Mouse (Mus musculus) midbrain, embryonic 12.5 days (tissue): ENCODE measurements at regions not wholly inside any gene's neighbourhood (a gene's known extent, or its start where the extent isn't known, plus 50 kb on each side); places are given as distances from the start of the nearest gene placed in this dataset.
A peak's percentile ranks its signal among the peaks of the same experiment; 100 is the strongest.

Experiments used
- ATAC-seq: fragments of 200-750 bp; cut with Nextera tagmentation; 2 replicates; pipeline ENCODE4 v1.8.0; 2017; ENCODE audit warnings: low read depth, moderate TSS enrichment, moderate library complexity; ENCODE audit not compliant: low FRiP score
- H3K27ac ChIP-seq: fragments of 300-500 bp; sonication (generic); replicated peaks from 2 replicates; pipeline ENCODE4 v1.5.1; 2016; ENCODE audit warnings: mild to moderate bottlenecking
- H3K27me3 ChIP-seq: fragments of 300-500 bp; sonication (generic); 2 replicates; pipeline ENCODE4 v1.6.1; 2016; ENCODE audit warnings: mild to moderate bottlenecking
- H3K36me3 ChIP-seq: fragments of 300-500 bp; sonication (generic); 2 replicates; pipeline ENCODE4 v1.6.1; 2016
- H3K4me1 ChIP-seq: fragments of 300-500 bp; sonication (generic); 2 replicates; pipeline ENCODE4 v1.6.1; 2016
- H3K4me2 ChIP-seq: fragments of 300-500 bp; sonication (generic); replicated peaks from 2 replicates; pipeline ENCODE4 v1.6.1; 2016; ENCODE audit warnings: mild to moderate bottlenecking, moderate library complexity
- H3K4me3 ChIP-seq: fragments of 300-500 bp; sonication (generic); 2 replicates; pipeline ENCODE4 v1.5.1; 2016; ENCODE audit warnings: mild to moderate bottlenecking
- H3K9ac ChIP-seq: fragments of 300-500 bp; sonication (generic); replicated peaks from 2 replicates; pipeline ENCODE4 v1.6.1; 2016; ENCODE audit warnings: mild to moderate bottlenecking, moderate library complexity
- H3K9me3 ChIP-seq: fragments of 300-500 bp; sonication (generic); 2 replicates; pipeline ENCODE4 v1.6.1; 2016; ENCODE audit warnings: mild to moderate bottlenecking
- WGBS: fragments of 180-500 bp; shearing (Covaris S2); methylation state at CpG from one replicate; pipeline ENCODE4 v1.1.7; 2016; 5-methylcytosine and 5-hydroxymethylcytosine counted together

DNA sequence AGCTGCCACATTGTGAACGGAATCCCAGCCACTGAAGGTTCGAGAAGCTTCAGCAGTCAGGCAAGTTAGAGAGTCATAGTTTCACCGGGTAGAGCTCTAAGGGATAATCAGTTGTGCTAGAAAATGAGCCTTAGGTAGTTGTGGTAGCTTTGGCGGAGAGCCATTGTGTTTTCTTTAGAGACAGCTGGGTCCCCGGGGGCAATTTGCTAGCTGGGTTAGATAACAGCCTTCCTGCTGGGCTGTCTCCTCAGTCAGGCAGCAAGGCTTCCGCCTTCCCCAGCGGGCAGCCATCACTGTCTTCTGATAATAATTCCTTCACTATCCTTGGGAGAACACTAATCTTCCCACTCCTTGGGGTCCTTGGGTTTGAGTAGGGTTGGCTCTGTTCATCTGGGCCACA, 81.5 kb upstream of the Ctbp2 start:
- no peak overlapping the region for H3K4me3 ChIP-seq
- H3K27ac ChIP-seq, result no peak overlapping the region
- H3K36me3 ChIP-seq, result no peaks in the 10 kb centered on the region
- peaks cover 6% of the 10 kb centered on the region for H3K4me1 ChIP-seq
- no peak overlapping the region for H3K9ac ChIP-seq
- H3K27me3 ChIP-seq, result peaks cover 5% of the 10 kb centered on the region; the same call in 1 of the 2 replicates
- no peak overlapping the region for H3K4me2 ChIP-seq
- ATAC-seq, result no peak
- H3K9me3 ChIP-seq, result no peaks in the 10 kb centered on the region
- WGBS, result 9% methylated on average over 7 of the region's 7 CpGs

DNA sequence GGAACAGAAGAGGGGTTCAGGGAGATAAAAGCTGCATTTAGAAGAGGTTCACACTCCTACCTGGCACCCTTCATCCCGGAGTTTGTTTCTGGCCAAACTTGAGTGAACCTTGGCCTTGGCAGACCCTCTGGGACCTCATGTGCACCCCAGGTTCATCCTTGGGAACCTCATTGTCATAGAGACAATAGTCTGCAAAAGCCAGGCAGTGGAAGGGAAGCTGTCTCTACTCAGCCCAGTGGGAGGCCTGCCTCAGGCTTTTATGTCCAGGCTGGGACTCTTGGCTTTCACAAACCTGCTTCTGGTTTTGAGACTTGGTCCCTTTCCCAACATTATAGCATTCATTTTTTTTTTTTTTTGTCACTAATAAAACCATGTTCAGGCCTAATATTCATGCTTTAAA, 80.3 kb upstream of the Ctbp2 start:
- Histone ChIP-seq H3K27me3 (peaks cover 5% of the 10 kb centered on the region; the same call in 1 of the 2 replicates), H3K4me3 (no peak overlapping the region), H3K27ac (no peak overlapping the region), H3K4me1 (peaks cover 9% of the 10 kb centered on the region), H3K4me2 (no peak overlapping the region), H3K36me3 (no peaks in the 10 kb centered on the region), H3K9me3 (no peaks in the 10 kb centered on the region), H3K9ac (no peak overlapping the region)
- WGBS, result 37% methylated on average over 1 of the region's 1 CpGs
- ATAC-seq, result no peak

DNA sequence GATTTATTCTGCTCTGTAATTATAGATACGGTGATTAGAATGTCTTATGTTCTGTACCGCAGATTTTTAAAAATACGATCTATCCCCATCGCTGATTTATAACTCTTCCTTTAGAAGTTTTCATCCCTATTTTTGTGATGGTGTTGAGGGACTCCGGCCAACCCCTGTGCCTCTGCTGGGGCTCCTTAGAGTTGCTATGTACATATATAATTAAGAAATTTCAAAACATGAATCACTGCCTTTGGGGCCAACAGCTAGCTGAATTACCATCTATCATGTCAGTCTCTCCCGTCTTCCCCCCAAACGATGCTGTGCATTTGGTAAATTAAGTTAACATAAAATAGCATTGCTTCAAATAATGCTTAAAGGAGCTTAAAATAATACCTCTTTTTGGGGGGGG, 79.8 kb upstream of the Ctbp2 start:
- Histone ChIP-seq H3K4me1 (peaks cover 9% of the 10 kb centered on the region), H3K27me3 (peaks cover 5% of the 10 kb centered on the region; the same call in 1 of the 2 replicates), H3K36me3 (no peaks in the 10 kb centered on the region), H3K4me2 (no peak overlapping the region), H3K9me3 (no peaks in the 10 kb centered on the region), H3K9ac (no peak overlapping the region), H3K27ac (no peak overlapping the region), H3K4me3 (no peak overlapping the region)
- WGBS, result 89% methylated on average over 7 of the region's 7 CpGs
- ATAC-seq, result no peak

DNA sequence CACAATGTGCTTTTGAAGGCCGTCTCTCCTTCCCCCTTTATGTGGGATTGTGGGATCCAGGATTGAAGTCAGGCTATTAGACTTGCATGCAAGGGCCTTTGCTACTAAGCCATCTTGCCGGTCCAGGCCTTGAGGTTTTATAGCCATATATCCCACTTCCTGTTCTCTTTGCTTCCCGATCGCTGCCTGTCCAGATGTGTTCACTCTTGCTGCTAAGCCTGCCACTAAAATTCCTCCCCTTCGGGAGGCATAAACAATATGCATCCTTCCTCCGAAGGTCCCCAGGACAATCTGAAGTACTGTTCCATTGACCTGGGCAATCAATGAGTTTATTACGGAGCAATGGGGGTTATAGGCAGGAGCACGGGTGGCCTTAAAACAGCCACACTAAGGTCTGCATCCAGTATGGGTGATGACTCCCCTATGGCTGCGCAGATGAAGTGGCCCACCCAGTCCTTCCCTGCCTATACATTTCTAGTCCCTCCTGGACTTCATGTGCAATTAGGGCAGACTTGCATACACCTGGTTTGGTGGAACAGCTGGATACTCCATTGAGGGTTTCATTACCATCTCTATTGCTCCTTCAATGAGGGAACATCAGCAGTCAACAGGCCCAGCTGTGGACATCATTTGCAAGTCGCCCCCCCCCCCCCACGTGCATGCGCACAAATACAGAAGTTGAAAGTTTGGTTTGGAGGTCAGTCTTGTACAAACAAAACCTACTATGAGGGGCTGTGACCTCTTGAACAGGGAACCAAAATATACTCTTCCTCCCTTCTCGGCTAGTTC, 78.1 kb upstream of the Ctbp2 start:
- Histone ChIP-seq H3K9me3 (no peaks in the 10 kb centered on the region), H3K4me2 (no peak overlapping the region), H3K9ac (no peak overlapping the region), H3K36me3 (no peaks in the 10 kb centered on the region), H3K4me1 (peaks cover 9% of the 10 kb centered on the region), H3K4me3 (no peak overlapping the region), H3K27ac (no peak overlapping the region), H3K27me3 (peaks cover 5% of the 10 kb centered on the region; the same call in 1 of the 2 replicates)
- ATAC-seq, result no peak
- WGBS, result 85% methylated on average over 13 of the region's 13 CpGs

DNA sequence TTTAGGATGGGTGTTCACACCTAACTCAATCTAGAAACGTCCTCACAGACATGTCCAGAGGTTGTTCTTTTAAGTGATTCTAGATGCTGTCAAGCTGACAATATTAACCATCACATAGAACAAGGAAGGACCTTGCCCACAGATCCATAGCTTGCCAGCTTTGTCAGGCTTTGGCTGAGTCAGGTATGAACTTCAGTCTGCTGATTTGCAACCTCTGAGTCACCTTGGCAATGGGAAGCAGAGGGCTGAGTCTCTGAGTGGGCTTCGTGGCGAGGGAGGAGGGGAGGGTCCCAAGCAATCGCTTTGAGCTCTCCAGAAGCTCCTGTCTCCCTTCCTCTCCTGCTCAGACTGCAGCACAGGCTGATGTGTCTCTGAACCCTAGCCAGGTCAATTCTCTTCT, 74.9 kb upstream of the Ctbp2 start:
- H3K27me3 ChIP-seq, result no peaks in the 10 kb centered on the region
- ATAC-seq, result no peak
- no peaks in the 10 kb centered on the region for H3K36me3 ChIP-seq
- no peak overlapping the region for H3K4me2 ChIP-seq
- H3K4me3 ChIP-seq, result no peak overlapping the region
- H3K9me3 ChIP-seq, result no peaks in the 10 kb centered on the region
- H3K4me1 ChIP-seq, result peaks cover 3% of the 10 kb centered on the region; the same call in 1 of the 2 replicates
- WGBS, result 72% methylated on average over 4 of the region's 4 CpGs
- H3K9ac ChIP-seq, result no peak overlapping the region
- H3K27ac ChIP-seq, result no peak overlapping the region

DNA sequence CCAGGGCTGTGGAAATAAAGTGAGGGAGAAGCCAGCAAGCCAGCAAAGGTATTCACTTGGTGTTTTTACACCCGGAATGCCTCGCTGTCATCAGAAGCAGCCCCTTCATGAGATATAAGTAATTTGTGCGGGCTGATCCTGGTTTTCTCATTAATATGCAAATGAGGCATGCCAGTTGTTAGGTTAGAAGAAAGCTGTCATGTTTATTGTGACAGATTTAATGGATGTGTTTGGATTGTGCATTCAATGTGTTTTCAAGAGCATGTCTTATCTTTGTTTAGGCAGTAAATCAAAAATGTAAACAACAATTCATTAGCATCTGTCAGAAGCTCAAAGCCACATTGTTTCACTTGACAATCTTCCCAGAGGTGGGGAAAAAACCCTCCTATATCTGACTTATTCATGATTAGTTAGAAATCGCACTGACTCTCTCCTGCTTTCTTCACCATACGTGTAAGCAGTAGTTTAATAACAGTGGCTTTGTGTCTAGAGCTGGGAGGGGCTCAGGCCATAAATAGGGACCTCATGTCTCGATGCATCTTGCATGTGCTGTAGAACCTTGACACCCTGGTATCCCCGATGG, 65.8 kb upstream of the Ctbp2 start:
- H3K4me3 ChIP-seq, result no peak overlapping the region
- H3K4me2 ChIP-seq, result no peak overlapping the region
- WGBS, result 70% methylated on average over 7 of the region's 7 CpGs
- ATAC-seq, result no peak
- H3K36me3 ChIP-seq, result no peaks in the 10 kb centered on the region
- no peak overlapping the region for H3K9ac ChIP-seq
- no peaks in the 10 kb centered on the region for H3K9me3 ChIP-seq
- H3K4me1 ChIP-seq, result peaks cover 8% of the 10 kb centered on the region; the same call in 1 of the 2 replicates
- no peak overlapping the region for H3K27ac ChIP-seq
- H3K27me3 ChIP-seq, result no peaks in the 10 kb centered on the region; the same call in 1 of the 2 replicates

DNA sequence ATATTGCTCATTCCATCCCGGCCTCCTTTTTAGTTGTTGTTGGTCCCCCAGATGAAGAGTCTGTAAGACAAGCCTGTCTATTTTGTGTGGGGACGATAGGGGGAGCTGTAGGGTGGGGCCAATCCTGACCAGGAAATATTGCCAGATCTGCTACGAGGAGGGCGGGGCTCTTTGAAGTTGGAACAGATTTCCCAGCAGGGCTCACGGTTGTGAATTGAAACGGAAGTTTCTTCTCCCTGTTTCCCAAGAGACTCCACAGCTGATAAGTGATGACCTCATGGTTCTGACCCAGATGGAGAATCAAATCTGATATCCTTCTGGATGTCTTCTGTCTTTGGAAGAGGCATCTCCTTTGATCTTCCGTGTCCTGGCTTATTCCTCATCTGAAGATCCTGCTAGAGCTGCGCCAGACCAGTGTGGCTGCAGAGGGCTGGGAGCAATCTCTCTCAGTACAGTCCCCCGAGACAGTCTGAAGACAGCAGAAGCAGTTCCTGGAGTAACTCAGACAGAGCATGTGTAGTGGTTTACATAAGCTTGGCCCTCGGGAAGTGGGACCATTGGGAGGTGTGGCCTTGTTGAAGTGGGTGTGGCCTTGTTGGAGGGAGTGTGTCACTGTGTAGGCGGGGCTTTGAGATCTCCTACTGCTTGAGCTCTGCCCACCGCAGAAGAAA, 61.9 kb upstream of the Ctbp2 start:
- 0 out of 2 replicates have a peak overlapping the region, but pooled peaks have one; percentile 6 for H3K4me3 ChIP-seq
- peak; percentile 69 for ATAC-seq
- H3K9ac ChIP-seq, result no peak overlapping the region
- no peaks in the 10 kb centered on the region for H3K36me3 ChIP-seq
- H3K4me2 ChIP-seq, result peak overlapping the region; percentile 27
- H3K27ac ChIP-seq, result no peak overlapping the region
- no peaks in the 10 kb centered on the region for H3K27me3 ChIP-seq
- no peaks in the 10 kb centered on the region for H3K9me3 ChIP-seq
- WGBS, result 16% methylated on average over 12 of the region's 12 CpGs
- peaks cover 8% of the 10 kb centered on the region; the same call in 1 of the 2 replicates for H3K4me1 ChIP-seq

DNA sequence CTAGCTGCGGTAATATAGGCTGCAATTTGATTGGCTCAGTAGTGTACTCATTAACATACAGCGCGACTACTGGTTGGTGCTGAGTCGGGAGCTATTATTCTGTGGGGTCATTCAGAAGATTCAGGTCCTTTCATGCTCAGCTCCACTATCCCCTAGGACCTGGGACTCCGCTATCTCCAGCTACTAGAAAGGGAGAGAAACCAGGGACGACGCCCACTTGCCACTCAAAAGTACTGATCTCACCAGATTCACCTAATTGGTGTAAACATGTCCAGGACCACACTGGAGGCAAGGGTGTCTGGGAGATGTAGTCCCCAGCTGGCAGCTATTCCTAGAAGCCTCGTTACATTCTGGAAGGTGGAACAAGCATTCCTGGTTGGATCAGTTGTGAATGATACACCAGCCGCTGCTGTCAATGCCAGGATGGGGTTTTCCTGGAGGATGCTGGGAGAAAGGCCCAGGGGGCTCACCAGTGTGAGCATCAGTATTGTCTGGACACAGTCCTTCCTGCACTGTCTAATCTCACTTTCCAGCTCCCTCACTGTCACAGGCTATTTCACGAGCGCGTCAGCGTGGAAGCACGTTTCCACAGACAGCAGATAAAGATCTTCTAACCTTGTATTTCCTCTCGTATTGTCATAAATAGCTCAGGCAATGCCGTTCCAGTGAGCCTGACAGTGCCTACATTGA, 60.9 kb upstream of the Ctbp2 start:
- no peaks in the 10 kb centered on the region for H3K36me3 ChIP-seq
- ATAC-seq, result peak; percentile 56; the same call in 1 of the 2 replicates
- no peak overlapping the region for H3K27ac ChIP-seq
- 61% methylated on average over 16 of the region's 16 CpGs for WGBS
- no peak overlapping the region for H3K9ac ChIP-seq
- peaks cover 5% of the 10 kb centered on the region; the same call in 1 of the 2 replicates for H3K4me1 ChIP-seq
- peak overlapping the region; percentile 32 for H3K4me2 ChIP-seq
- no peaks in the 10 kb centered on the region for H3K27me3 ChIP-seq
- H3K9me3 ChIP-seq, result no peaks in the 10 kb centered on the region
- peak overlapping the region; percentile 17 for H3K4me3 ChIP-seq

DNA sequence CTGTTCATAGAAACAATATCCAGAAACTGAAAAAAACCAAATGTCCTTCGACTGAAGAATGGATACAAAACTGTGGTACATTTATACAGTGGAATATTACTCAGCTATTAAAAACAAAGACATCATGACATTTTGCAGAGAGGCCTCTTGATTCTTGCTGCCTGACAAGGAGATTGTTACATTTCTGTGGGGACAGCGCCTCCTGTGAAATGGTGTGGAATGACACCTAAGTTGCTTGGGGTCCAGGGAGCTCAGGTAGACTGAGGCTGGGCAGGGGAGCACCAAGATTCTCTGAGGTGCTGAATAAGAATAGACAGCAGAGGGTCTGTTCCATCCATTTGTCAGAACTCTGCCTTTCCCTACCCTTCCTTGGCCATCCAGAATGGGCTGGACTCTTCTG, 57.2 kb upstream of the Ctbp2 start:
- H3K9ac ChIP-seq, result no peak overlapping the region
- ATAC-seq, result no peak
- no peaks in the 10 kb centered on the region for H3K36me3 ChIP-seq
- no peak overlapping the region for H3K4me3 ChIP-seq
- no peaks in the 10 kb centered on the region for H3K9me3 ChIP-seq
- no peak overlapping the region for H3K27ac ChIP-seq
- H3K4me2 ChIP-seq, result no peak overlapping the region
- H3K4me1 ChIP-seq, result 0 out of 2 replicates have a peak, but pooled peaks cover 4% of the 10 kb centered on the region
- no peaks in the 10 kb centered on the region for H3K27me3 ChIP-seq
- WGBS, result 57% methylated on average over 2 of the region's 2 CpGs

DNA sequence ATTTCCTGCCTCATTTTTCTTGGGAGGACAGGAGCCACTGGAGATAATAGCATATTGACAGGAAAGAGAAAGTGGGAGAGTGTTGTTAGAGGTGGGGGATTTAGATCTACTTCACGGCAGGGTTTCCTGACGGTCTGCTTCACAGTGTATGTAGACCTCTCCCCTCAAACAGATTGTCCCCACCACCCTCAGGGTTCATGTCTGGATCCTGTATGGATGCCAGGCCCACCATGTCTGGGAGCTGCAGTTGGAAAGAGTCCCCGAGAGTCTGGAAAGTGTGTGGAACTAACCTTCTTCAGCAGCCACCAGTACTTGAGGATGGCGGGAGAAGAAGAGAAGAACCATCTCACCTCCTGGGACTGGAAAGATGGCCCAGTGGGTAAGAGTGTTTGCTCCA, 53.0 kb upstream of the Ctbp2 start:
- no peaks in the 10 kb centered on the region for H3K4me1 ChIP-seq
- H3K9ac ChIP-seq, result no peak overlapping the region
- no peak overlapping the region for H3K27ac ChIP-seq
- H3K9me3 ChIP-seq, result no peaks in the 10 kb centered on the region
- no peaks in the 10 kb centered on the region for H3K27me3 ChIP-seq
- H3K4me2 ChIP-seq, result no peak overlapping the region
- ATAC-seq, result no peak
- no peak overlapping the region for H3K4me3 ChIP-seq
- H3K36me3 ChIP-seq, result no peaks in the 10 kb centered on the region
- 84% methylated on average over 4 of the region's 4 CpGs for WGBS

DNA sequence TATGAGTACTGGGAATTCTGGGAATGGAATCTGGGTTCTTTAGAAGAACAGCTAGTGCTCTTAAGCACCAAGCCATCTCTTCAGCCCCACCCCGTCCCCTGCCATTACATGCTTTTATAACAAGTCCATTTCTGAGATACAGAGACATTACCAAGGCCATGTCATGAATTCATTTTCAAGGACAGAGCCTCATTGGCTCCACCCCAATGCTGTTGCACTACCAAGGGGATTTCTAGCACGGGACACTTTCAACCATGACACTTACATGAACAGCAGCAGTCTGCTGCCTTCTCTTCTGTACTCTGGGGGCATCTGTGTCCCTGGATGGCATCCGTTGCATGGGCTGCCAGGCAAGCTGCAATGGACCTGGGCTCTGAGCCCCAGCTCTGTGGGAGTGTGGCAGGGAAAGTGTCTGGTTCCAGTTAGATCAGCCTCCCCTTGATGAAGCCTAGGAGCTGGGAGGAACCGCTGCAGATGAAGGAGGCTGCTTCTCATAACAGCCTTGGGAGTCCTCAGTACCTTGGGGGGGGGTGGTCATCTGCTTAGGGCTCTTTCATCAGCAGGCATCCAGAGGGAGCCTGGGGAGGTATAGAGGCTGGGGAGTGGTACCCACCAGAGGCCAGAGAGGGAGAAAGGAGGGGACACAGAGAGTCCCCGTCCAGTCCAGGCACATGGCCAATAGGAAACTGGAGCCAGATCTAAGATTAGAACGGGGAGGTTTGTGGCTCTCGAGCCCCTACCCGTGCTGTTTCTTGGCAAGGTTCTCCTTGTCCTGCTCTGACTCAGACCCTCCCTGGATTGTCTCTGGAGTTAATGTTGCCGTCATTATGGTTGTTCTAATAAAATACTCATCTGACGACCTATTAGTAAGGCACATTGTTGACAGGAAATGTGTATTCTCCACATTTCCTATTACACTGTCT, 52.4 kb upstream of the Ctbp2 start:
- 83% methylated on average over 10 of the region's 10 CpGs for WGBS
- H3K4me1 ChIP-seq, result no peaks in the 10 kb centered on the region
- no peak overlapping the region for H3K4me3 ChIP-seq
- H3K27ac ChIP-seq, result no peak overlapping the region
- H3K4me2 ChIP-seq, result no peak overlapping the region
- 0 out of 2 replicates have a peak overlapping the region, but pooled peaks have one; percentile 6 for H3K9ac ChIP-seq
- no peaks in the 10 kb centered on the region for H3K9me3 ChIP-seq
- H3K36me3 ChIP-seq, result no peaks in the 10 kb centered on the region
- no peaks in the 10 kb centered on the region for H3K27me3 ChIP-seq
- ATAC-seq, result no peak
